Mouse (Mus musculus) hindlimb bud, embryonic 11.5 days (tissue): ENCODE measurements around the gene Zbtb2.

ENCODE experiments used
- DNase-seq: peaks from one replicate; pipeline ENCODE4 v3.0.0-alpha.2; 2012; ENCODE audit warnings: low read depth, low spot score; ENCODE audit errors: extremely low spot score

The Zbtb2 gene

GRCm38 (mm10) chr10:4334039-4334683 lies 53.7 kb downstream of the Zbtb2 start:
- peak; percentile 22 for DNase-seq

GRCm38 (mm10) chr10:4333319-4333718 lies 54.6 kb downstream of the Zbtb2 start:
- DNase-seq: no peak

GRCm38 (mm10) chr10:4332228-4332979 lies 55.5 kb downstream of the Zbtb2 start:
- no peak for DNase-seq

GRCm38 (mm10) chr10:4327716-4328115 lies 60.2 kb downstream of the Zbtb2 start:
- no peak for DNase-seq

- DNase-seq: no peak
Measured at GRCm38 (mm10) chr10:4325562-4325961, 62.3 kb downstream of the Zbtb2 start.

- no peak for DNase-seq
Measured at GRCm38 (mm10) chr10:4323885-4324284, 64.0 kb downstream of the Zbtb2 start.
